Comparison of ENCODE assay signal across 8 mouse cellular contexts in genomic region chr5:98863891-98864290, GRCm38 (mm10). TPM values are rescaled to one million over a fixed set of nuclear protein-coding genes. Genes with fewer than 3 reads are reported as not detected.
DNase-seq lines count a peak whose midpoint lies in the region; ATAC-seq and TF ChIP-seq lines count a peak whose summit lies in the region.

No protein-coding gene starts in this region.

- TF ChIP-seq CTCF in cerebellum, adult 2 months (IDR thresholded peaks at IDR 0.05; ENCODE audit: borderline replicate concordance, insufficient read depth, low read depth, low read length), result no peak

- H3K9me3 ChIP-seq in neural tube, embryonic 15.5 days (replicated peaks), result no peaks in the 10 kb centered on the region

- no peaks in the 10 kb centered on the region for H3K36me3 ChIP-seq in neural tube, embryonic 15.5 days

- no peak overlapping the region for H3K27ac ChIP-seq in cerebellum, adult 2 months (ENCODE audit: insufficient read depth, low read length)
- no peak overlapping the region for H3K27ac ChIP-seq in neural tube, embryonic 15.5 days (replicated peaks)

- no peak for ATAC-seq in neural tube, embryonic 15.5 days (ENCODE audit: low FRiP score)

- H3K4me1 ChIP-seq in cerebellum, adult 2 months (ENCODE audit: control insufficient read depth, insufficient read depth, low read length), result no peaks in the 10 kb centered on the region
- H3K4me1 ChIP-seq in neural tube, embryonic 15.5 days, result peaks cover 6% of the 10 kb centered on the region

- no peaks in the 10 kb centered on the region; the same call in 1 of the 2 replicates for H3K27me3 ChIP-seq in cerebellum, adult 2 months (ENCODE audit: control insufficient read depth, insufficient read depth, low read length)
- H3K27me3 ChIP-seq in neural tube, embryonic 15.5 days (replicated peaks), result no peaks in the 10 kb centered on the region

- DNase-seq in cerebellum, adult 2 months, result peak; percentile 18 to 20
- DNase-seq in cerebellum, adult 11-12 months, result no peak
- peak; percentile 13 for DNase-seq in ovary, postnatal 36 days (ENCODE audit: low spot score)
- no peak for DNase-seq in ovary, postnatal 10 days (ENCODE audit: low spot score)
- peak; percentile 73 for DNase-seq in forelimb bud, embryonic 11.5 days (ENCODE audit: low read depth, low spot score)
- peak; percentile 30 to 51 for DNase-seq in kidney, postnatal 4 days
- DNase-seq in urinary bladder, adult 2 months (ENCODE audit: low spot score), result no peak

- H3K4me3 ChIP-seq in cerebellum, adult 2 months (replicated peaks; ENCODE audit: insufficient read depth, low read depth, low read length), result no peak overlapping the region
- H3K4me3 ChIP-seq in neural tube, embryonic 15.5 days (replicated peaks), result no peak overlapping the region

- H3K4me2 ChIP-seq in neural tube, embryonic 15.5 days, result peak overlapping the region; percentile 42

- H3K9ac ChIP-seq in neural tube, embryonic 15.5 days (replicated peaks), result no peak overlapping the region; the same call in 1 of the 2 replicates

- no peak for TF ChIP-seq POLR2A in cerebellum, adult 2 months (IDR thresholded peaks at IDR 0.05; ENCODE audit: borderline replicate concordance, insufficient read depth, low read length)

- 1% methylated on average over 6 of the region's 6 CpGs for WGBS in cerebellum, adult 2 months
- 2% methylated on average over 6 of the region's 6 CpGs for whole genome bisulfite sequencing in neural tube, embryonic 15.5 days

RNA-seq across cellular contexts. Expression of gene Bmp3, which starts 9.7 kb away (rescaled TPM):
- 0.13 and 0.23 TPM in 2 replicates for polyA plus RNA-seq in cerebellum, adult 2 months (2012; rRNA removed)
- polyA plus RNA-seq in neural tube, embryonic 15.5 days (2015; fragmentation: Nextera tagmentation; extraction: Ambion mirVana), result 1.7 and 1.9 TPM in 2 replicates
- 51.1 and 66.0 TPM in 2 replicates for polyA plus RNA-seq in urinary bladder, adult 2 months (2012; rRNA removed)

Comparison
In these comparisons a context has a peak if more than half of its experiments do, and no peak if none do; other contexts are left out.
1. DNase-seq: peak in cerebellum, adult 2 months (2 of 2), ovary, postnatal 36 days (single experiment), forelimb bud, embryonic 11.5 days (single experiment) and kidney, postnatal 4 days (2 of 2); none in cerebellum, adult 11-12 months (single experiment), ovary, postnatal 10 days (single experiment) and urinary bladder, adult 2 months (single experiment).
2. RNA of gene Bmp3, which starts 9.7 kb away (polyA plus RNA-seq): 51.1 to 66.0 TPM in urinary bladder, adult 2 months; 1.7 to 1.9 TPM in neural tube, embryonic 15.5 days and 0.13 to 0.23 TPM in cerebellum, adult 2 months; every median in the first group is over 10 times any median in the second.